Mouse (Mus musculus) CH12.LX (cell line): ENCODE measurements at regions not wholly inside any gene's neighbourhood (a gene's known extent, or its start where the extent isn't known, plus 50 kb on each side); places are given as distances from the start of the nearest gene placed in this dataset.

Source experiments
- CTCF ChIP-seq, 2 experiments: IDR thresholded peaks in 1 of 2; conservative IDR thresholded peaks in 1 of 2; 2 replicates each; pipeline ENCODE4 v1.5.1; 2011 to 2012; ENCODE audit warnings: low read depth in 2 of 2, low read length in 2 of 2, improper control_type of control experiment in 1 of 2, inconsistent platforms in 1 of 2, mild to moderate bottlenecking in 1 of 2, moderate library complexity in 1 of 2
- EP300 ChIP-seq: IDR thresholded peaks from 2 replicates; pipeline ENCODE4 v1.6.1; 2011; ENCODE audit warnings: low read length, improper control_type of control experiment
- MAZ ChIP-seq: IDR thresholded peaks from 2 replicates; pipeline ENCODE4 v1.6.1; 2012; ENCODE audit warnings: low read depth, mild to moderate bottlenecking, inconsistent platforms, low read length, improper control_type of control experiment, moderate library complexity
- MXI1 ChIP-seq: IDR thresholded peaks from 2 replicates; pipeline ENCODE4 v1.6.1; 2011; ENCODE audit warnings: mild to moderate bottlenecking, low read depth, low read length, improper control_type of control experiment
- NRF1 ChIP-seq: IDR thresholded peaks from 2 replicates; pipeline ENCODE4 v1.6.1; 2014; ENCODE audit warnings: low read depth, mild to moderate bottlenecking, inconsistent platforms, low read length, improper control_type of control experiment, moderate library complexity
- POLR2A ChIP-seq: IDR thresholded peaks from 2 replicates; pipeline ENCODE4 v1.6.1; 2011; ENCODE audit warnings: low read depth, mild to moderate bottlenecking, improper control_type of control experiment, low read length
- POLR2AphosphoS2 ChIP-seq: IDR thresholded peaks from 2 replicates; pipeline ENCODE4 v1.6.1; 2011; ENCODE audit warnings: low read depth, low read length, improper control_type of control experiment
- TCF12 ChIP-seq: IDR thresholded peaks from 2 replicates; pipeline ENCODE4 v1.6.1; 2014; ENCODE audit warnings: low read depth, mild to moderate bottlenecking, inconsistent platforms, low read length, improper control_type of control experiment
- ZC3H11A ChIP-seq: IDR thresholded peaks from 2 replicates; pipeline ENCODE4 v1.6.1; 2012; ENCODE audit warnings: low read depth, mild to moderate bottlenecking, inconsistent platforms, low read length, improper control_type of control experiment
- ZNF384 ChIP-seq: IDR thresholded peaks from 2 replicates; pipeline ENCODE4 v1.6.1; 2012; ENCODE audit warnings: low read depth, low read length, improper control_type of control experiment, inconsistent platforms

- TF ChIP-seq EP300 = no peak
- TF ChIP-seq TCF12 = no peak
- TF ChIP-seq POLR2A = no peak
- TF ChIP-seq NRF1 = no peak
- TF ChIP-seq CTCF (conservative IDR thresholded peaks at IDR 0.05 in 1 of 2, IDR thresholded peaks at IDR 0.05 in 1 of 2; ENCODE audit: low read depth in 2 of 2, low read length in 2 of 2) = no peak
- no peak for TF ChIP-seq POLR2AphosphoS2
- no peak for TF ChIP-seq MAZ
- TF ChIP-seq ZC3H11A = no peak
- no peak for TF ChIP-seq MXI1
- no peak for TF ChIP-seq ZNF384
Observed at GRCm38 (mm10) chr16:49550231-49550630, 148.8 kb upstream of the Ift57 start.
